Mouse (Mus musculus): ENCODE results near the gene Rbm20. TPM values are rescaled to one million over a fixed set of nuclear protein-coding genes. Genes with fewer than 3 reads are reported as not detected.
A peak's percentile ranks its signal among the peaks of the same experiment; 100 is the strongest.

The Rbm20 gene
- total RNA-seq, 2 experiments from 2014 or later = 2.3 to 3.3 TPM

GRCm38 (mm10) chr19:53657437-53657836 is 19.7 kb upstream of the Rbm20 start:
- DNase-seq (ENCODE audit: low spot score in 2 of 2) = no peak
- H3K27ac ChIP-seq = no peak overlapping the region
- H3K4me3 ChIP-seq = no peak overlapping the region
- TF ChIP-seq CTCF (conservative IDR thresholded peaks at IDR 0.05) = no peak

GRCm38 (mm10) chr19:53660722-53661420 is 16.2 kb upstream of the Rbm20 start:
- Histone ChIP-seq H3K4me3 (no peak overlapping the region), H3K27ac (no peak overlapping the region)
- no peak for TF ChIP-seq CTCF (conservative IDR thresholded peaks at IDR 0.05)
- no peak for DNase-seq (ENCODE audit: low spot score in 2 of 2)

GRCm38 (mm10) chr19:53661938-53662722 is 15.0 kb upstream of the Rbm20 start:
- H3K4me3 ChIP-seq = no peak overlapping the region
- DNase-seq (ENCODE audit: low spot score in 2 of 2) = no peak
- no peak overlapping the region for H3K27ac ChIP-seq
- TF ChIP-seq CTCF (conservative IDR thresholded peaks at IDR 0.05) = no peak

GRCm38 (mm10) chr19:53664831-53665230 is 12.3 kb upstream of the Rbm20 start:
- Histone ChIP-seq H3K27ac (no peak overlapping the region), H3K4me3 (no peak overlapping the region)
- DNase-seq (ENCODE audit: low spot score in 2 of 2) = no peak
- TF ChIP-seq CTCF (conservative IDR thresholded peaks at IDR 0.05) = no peak

GRCm38 (mm10) chr19:53665391-53665790 is 11.7 kb upstream of the Rbm20 start:
- DNase-seq (ENCODE audit: low spot score in 2 of 2) = no peak
- H3K4me3 ChIP-seq = no peak overlapping the region
- TF ChIP-seq CTCF (conservative IDR thresholded peaks at IDR 0.05) = no peak
- no peak overlapping the region for H3K27ac ChIP-seq

- no peak overlapping the region for H3K27ac ChIP-seq
- no peak for DNase-seq (ENCODE audit: low spot score in 2 of 2)
- H3K4me3 ChIP-seq = no peak overlapping the region
- no peak for TF ChIP-seq CTCF (conservative IDR thresholded peaks at IDR 0.05)
These were observed 10.4 kb upstream of the Rbm20 start for GRCm38 (mm10) chr19:53666708-53667107.

GRCm38 (mm10) chr19:53668821-53669220 is 8.3 kb upstream of the Rbm20 start:
- no peak for DNase-seq (ENCODE audit: low spot score in 2 of 2)
- no peak for TF ChIP-seq CTCF (conservative IDR thresholded peaks at IDR 0.05)

GRCm38 (mm10) chr19:53670625-53671141 is 6.4 kb upstream of the Rbm20 start:
- no peak for TF ChIP-seq CTCF (conservative IDR thresholded peaks at IDR 0.05)
- H3K27ac ChIP-seq = no peak overlapping the region
- no peak for DNase-seq (ENCODE audit: low spot score in 2 of 2)
- H3K4me3 ChIP-seq = no peak overlapping the region

More at GRCm38 (mm10) chr19:53668821-53669220, 8.3 kb upstream of the Rbm20 start:
- no peak overlapping the region for H3K4me3 ChIP-seq
- H3K27ac ChIP-seq = no peak overlapping the region

- H3K4me3 ChIP-seq = no peak overlapping the region
- H3K27ac ChIP-seq = no peak overlapping the region
- TF ChIP-seq CTCF (conservative IDR thresholded peaks at IDR 0.05) = no peak
- no peak for DNase-seq (ENCODE audit: low spot score in 2 of 2)
These were observed 5.7 kb upstream of the Rbm20 start for GRCm38 (mm10) chr19:53671432-53671831.

GRCm38 (mm10) chr19:53674131-53674925 is 2.8 kb upstream of the Rbm20 start:
- no peak overlapping the region for H3K4me3 ChIP-seq
- no peak overlapping the region for H3K27ac ChIP-seq
- DNase-seq (ENCODE audit: low spot score in 2 of 2) = no peak
- no peak for TF ChIP-seq CTCF (conservative IDR thresholded peaks at IDR 0.05)

- peak overlapping the region; percentile 70 for H3K4me3 ChIP-seq
- no peak for DNase-seq (ENCODE audit: low spot score in 2 of 2)
- TF ChIP-seq CTCF (conservative IDR thresholded peaks at IDR 0.05) = no peak
These were observed 878 bp upstream of the Rbm20 start for GRCm38 (mm10) chr19:53676228-53676627.

GRCm38 (mm10) chr19:53679194-53679593 is 2.1 kb downstream of the Rbm20 start:
- DNase-seq (ENCODE audit: low spot score in 2 of 2) = no peak
- H3K4me3 ChIP-seq = no peak overlapping the region
- TF ChIP-seq CTCF (conservative IDR thresholded peaks at IDR 0.05) = no peak
- H3K27ac ChIP-seq = no peak overlapping the region

More at GRCm38 (mm10) chr19:53676228-53676627, 878 bp upstream of the Rbm20 start:
- no peak overlapping the region for H3K27ac ChIP-seq

- TF ChIP-seq CTCF (conservative IDR thresholded peaks at IDR 0.05) = no peak
These were observed 2.9 kb downstream of the Rbm20 start for GRCm38 (mm10) chr19:53679981-53680380.

More at GRCm38 (mm10) chr19:53679981-53680380, 2.9 kb downstream of the Rbm20 start:
- Histone ChIP-seq H3K27ac (no peak overlapping the region), H3K4me3 (no peak overlapping the region)
- no peak for DNase-seq (ENCODE audit: low spot score in 2 of 2)
